In genomic region chr11:69011445-69011844, GRCm38 (mm10) we compare ENCODE assay signal across 8 mouse cellular contexts. TPM values are rescaled to one million over a fixed set of nuclear protein-coding genes. Genes with fewer than 3 reads are reported as not detected.
A peak's percentile ranks its signal among the peaks of the same experiment; 100 is the strongest.
DNase-seq lines count a peak whose midpoint lies in the region; ATAC-seq and TF ChIP-seq lines count a peak whose summit lies in the region.
"Not testable (repeated sequence)": the region's sequence is repeated elsewhere in the genome, so short reads cannot be mapped to it uniquely, and the experiment has no call there.

No protein-coding gene starts in this region.

- not testable (repeated sequence) for TF ChIP-seq POLR2A in heart, adult 2 months (IDR thresholded peaks at IDR 0.05; ENCODE audit: insufficient read depth, low read depth, low read length)

- H3K27me3 ChIP-seq in G1E (ENCODE audit: insufficient read depth, low read length); embryonic facial prominence, embryonic 15.5 days; heart, adult 2 months (ENCODE audit: control insufficient read depth, insufficient read depth, low read length); hindbrain, embryonic 14.5 days (ENCODE audit: control insufficient read depth, insufficient read depth, low read length); liver, embryonic 15.5 days; midbrain, embryonic 14.5 days (ENCODE audit: control insufficient read depth, insufficient read depth, low read length); stomach, embryonic 16.5 days (ENCODE audit: control insufficient read depth, insufficient read depth, low read length): not testable (repeated sequence)

- not testable (repeated sequence) for DNase-seq in G1E (ENCODE audit: low spot score); heart, adult 2 months; hindbrain, embryonic 14.5 days (ENCODE audit: low spot score); layer of hippocampus, adult 2 months (ENCODE audit: low spot score in 2 of 2)
- peak; percentile 5 for DNase-seq in midbrain, embryonic 14.5 days

- not testable (repeated sequence) for H3K36me3 ChIP-seq in G1E (replicated peaks); embryonic facial prominence, embryonic 15.5 days; heart, adult 2 months (ENCODE audit: control insufficient read depth, insufficient read depth, low read length); hindbrain, embryonic 14.5 days (replicated peaks; ENCODE audit: control insufficient read depth, insufficient read depth); liver, embryonic 15.5 days (replicated peaks); midbrain, embryonic 14.5 days (ENCODE audit: control insufficient read depth, insufficient read depth, low read length); stomach, embryonic 16.5 days (ENCODE audit: control insufficient read depth, insufficient read depth, low read length)

- 66% methylated on average over 2 of the region's 2 CpGs for WGBS in embryonic facial prominence, embryonic 15.5 days
- 57% methylated on average over 2 of the region's 2 CpGs for WGBS in heart, adult 2 months
- 76% methylated on average over 2 of the region's 2 CpGs for WGBS in hindbrain, embryonic 14.5 days
- 25% methylated on average over 2 of the region's 2 CpGs for WGBS in liver, embryonic 15.5 days (ENCODE audit: insufficient replicate concordance)
- 74% methylated on average over 2 of the region's 2 CpGs for WGBS in midbrain, embryonic 14.5 days
- WGBS in stomach, embryonic 16.5 days, result 52% methylated on average over 2 of the region's 2 CpGs

- not testable (repeated sequence) for H3K79me2 ChIP-seq in heart, adult 2 months (replicated peaks; ENCODE audit: control insufficient read depth, insufficient read depth, low read length)

- not testable (repeated sequence) for TF ChIP-seq CTCF in G1E (IDR thresholded peaks at IDR 0.05; ENCODE audit: low read depth, low read length)
- TF ChIP-seq CTCF in heart, adult 2 months (IDR thresholded peaks at IDR 0.05), result peak; percentile 20
- TF ChIP-seq CTCF in layer of hippocampus, adult 2 months (conservative IDR thresholded peaks at IDR 0.05), result peak; percentile 44

- TF ChIP-seq EP300 in heart, adult 2 months (IDR thresholded peaks at IDR 0.05; ENCODE audit: insufficient read depth, low read depth, low read length), result not testable (repeated sequence)

- intact Hi-C loops in heart, adult 2 months (cut with DNase I), result not testable (repeated sequence)

- H3K4me2 ChIP-seq in embryonic facial prominence, embryonic 15.5 days (replicated peaks), result peak overlapping the region; percentile 82
- H3K4me2 ChIP-seq in hindbrain, embryonic 14.5 days (replicated peaks), result peak overlapping the region; percentile 89
- H3K4me2 ChIP-seq in liver, embryonic 15.5 days, result peak overlapping the region; percentile 82
- peak overlapping the region; percentile 86 for H3K4me2 ChIP-seq in midbrain, embryonic 14.5 days (ENCODE audit: low read length)
- peak overlapping the region; percentile 82 for H3K4me2 ChIP-seq in stomach, embryonic 16.5 days (ENCODE audit: low read depth, low read length)

- not testable (repeated sequence) for H3K27ac ChIP-seq in embryonic facial prominence, embryonic 15.5 days (replicated peaks); stomach, embryonic 16.5 days (ENCODE audit: low read length)
- peak overlapping the region; percentile 89; the same call in 1 of the 2 replicates for H3K27ac ChIP-seq in heart, adult 2 months
- peak overlapping the region; percentile 92 for H3K27ac ChIP-seq in hindbrain, embryonic 14.5 days
- H3K27ac ChIP-seq in layer of hippocampus, adult 2 months, result peak overlapping the region; percentile 97; the same call in 1 of the 2 replicates
- H3K27ac ChIP-seq in liver, embryonic 15.5 days (replicated peaks), result peak overlapping the region; percentile 99
- peak overlapping the region; percentile 91 for H3K27ac ChIP-seq in midbrain, embryonic 14.5 days (replicated peaks; ENCODE audit: low read depth, low read length)

- not testable (repeated sequence) for ATAC-seq in G1E (ENCODE audit: extremely low read depth, insufficient number of reproducible peaks, low FRiP score, poor library complexity, severe bottlenecking); embryonic facial prominence, embryonic 15.5 days (ENCODE audit: insufficient number of reproducible peaks, low FRiP score, low TSS enrichment, low read depth); hindbrain, embryonic 14.5 days (ENCODE audit: low FRiP score); liver, embryonic 15.5 days (ENCODE audit: insufficient read depth); midbrain, embryonic 14.5 days (ENCODE audit: low FRiP score, low TSS enrichment); stomach, embryonic 16.5 days (ENCODE audit: insufficient read depth, low FRiP score)

- H3K4me1 ChIP-seq in G1E (ENCODE audit: insufficient read depth, low read depth, low read length), result peaks cover 44% of the 10 kb centered on the region
- peaks cover 30% of the 10 kb centered on the region for H3K4me1 ChIP-seq in embryonic facial prominence, embryonic 15.5 days
- not testable (repeated sequence) for H3K4me1 ChIP-seq in heart, adult 2 months (ENCODE audit: control insufficient read depth, insufficient read depth, low read length)
- peaks cover 16% of the 10 kb centered on the region for H3K4me1 ChIP-seq in hindbrain, embryonic 14.5 days (replicated peaks; ENCODE audit: control insufficient read depth, insufficient read depth, low read length)
- peaks cover 72% of the 10 kb centered on the region for H3K4me1 ChIP-seq in liver, embryonic 15.5 days (replicated peaks)
- H3K4me1 ChIP-seq in midbrain, embryonic 14.5 days (ENCODE audit: control insufficient read depth, insufficient read depth, low read length), result peaks cover 16% of the 10 kb centered on the region
- H3K4me1 ChIP-seq in stomach, embryonic 16.5 days (ENCODE audit: control insufficient read depth, insufficient read depth, low read length), result peaks cover 16% of the 10 kb centered on the region

- not testable (repeated sequence) for H3K9ac ChIP-seq in embryonic facial prominence, embryonic 15.5 days; heart, adult 2 months (ENCODE audit: low read depth, low read length); midbrain, embryonic 14.5 days (replicated peaks; ENCODE audit: low read length)
- H3K9ac ChIP-seq in hindbrain, embryonic 14.5 days, result peak overlapping the region; percentile 77
- H3K9ac ChIP-seq in liver, embryonic 15.5 days, result peak overlapping the region; percentile 74
- peak overlapping the region; percentile 21; the same call in 1 of the 2 replicates for H3K9ac ChIP-seq in stomach, embryonic 16.5 days (ENCODE audit: low read length)

- peak overlapping the region; percentile 68 for H3K4me3 ChIP-seq in G1E (ENCODE audit: low read depth, low read length)
- peak overlapping the region; percentile 57 for H3K4me3 ChIP-seq in embryonic facial prominence, embryonic 15.5 days (replicated peaks)
- not testable (repeated sequence) for H3K4me3 ChIP-seq in heart, adult 2 months
- peak overlapping the region; percentile 45 for H3K4me3 ChIP-seq in hindbrain, embryonic 14.5 days (replicated peaks; ENCODE audit: low read length)
- H3K4me3 ChIP-seq in layer of hippocampus, adult 2 months, result peak overlapping the region; percentile 62; the same call in 1 of the 2 replicates
- peak overlapping the region; percentile 66 for H3K4me3 ChIP-seq in liver, embryonic 15.5 days (replicated peaks)
- H3K4me3 ChIP-seq in midbrain, embryonic 14.5 days (replicated peaks; ENCODE audit: low read depth, low read length), result peak overlapping the region; percentile 50
- peak overlapping the region; percentile 56 for H3K4me3 ChIP-seq in stomach, embryonic 16.5 days (replicated peaks; ENCODE audit: low read length)

- H3K9me3 ChIP-seq in G1E (replicated peaks); embryonic facial prominence, embryonic 15.5 days (replicated peaks); hindbrain, embryonic 14.5 days (ENCODE audit: control insufficient read depth, low read length); liver, embryonic 15.5 days (replicated peaks); midbrain, embryonic 14.5 days (ENCODE audit: control insufficient read depth, low read length); stomach, embryonic 16.5 days (replicated peaks; ENCODE audit: control insufficient read depth, low read length): not testable (repeated sequence)

RNA-seq across cellular contexts. Expression of gene Pfas, which starts 3.2 kb away (rescaled TPM):
- total RNA-seq in G1E (2014; fragmentation: Nextera tagmentation) (83.4 and 107 TPM in 2 replicates), G1E (2017) (34.4 and 36.2 TPM in 2 replicates)
- 41.3 and 62.8 TPM in 2 replicates for polyA plus RNA-seq in G1E (2012)
- 26.1 and 27.5 TPM in 2 replicates for polyA plus RNA-seq in embryonic facial prominence, embryonic 15.5 days (2015; fragmentation: Nextera tagmentation; extraction: Ambion mirVana)
- 1 to 10 TPM; 5.9 to 6.4 TPM for total RNA-seq in heart, adult 2 months (2021)
- polyA plus RNA-seq in heart, adult 2 months (2012; rRNA removed), result 8.5 and 11.5 TPM in 2 replicates
- 12.7 and 15.3 TPM in 2 replicates for polyA plus RNA-seq in hindbrain, embryonic 14.5 days (2014; fragmentation: Nextera tagmentation; extraction: Ambion mirVana)
- total RNA-seq in layer of hippocampus, adult 2 months (2021), result 10 to 100 TPM; 27.5 to 27.8 TPM
- polyA plus RNA-seq in liver, embryonic 15.5 days (2015; fragmentation: Nextera tagmentation; extraction: Ambion mirVana), result 17.0 and 18.5 TPM in 2 replicates
- 12.6 and 16.5 TPM in 2 replicates for polyA plus RNA-seq in midbrain, embryonic 14.5 days (2014; fragmentation: Nextera tagmentation; extraction: Ambion mirVana)
- 24.1 and 25.2 TPM in 2 replicates for polyA plus RNA-seq in stomach, embryonic 16.5 days (2015; fragmentation: Nextera tagmentation; extraction: Ambion mirVana)

RNA-seq across cellular contexts. Expression of gene Ctc1, which starts 4.3 kb away (rescaled TPM):
- 83.8 and 96.5 TPM in 2 replicates for total RNA-seq in G1E (2014; fragmentation: Nextera tagmentation)
- total RNA-seq in G1E (2017), result 15.2 and 19.9 TPM in 2 replicates
- 73.4 and 104 TPM in 2 replicates for polyA plus RNA-seq in G1E (2012)
- 43.7 and 53.5 TPM in 2 replicates for polyA plus RNA-seq in embryonic facial prominence, embryonic 15.5 days (2015; fragmentation: Nextera tagmentation; extraction: Ambion mirVana)
- total RNA-seq in heart, adult 2 months (2021), result 10 to 100 TPM; 10.7 to 15.7 TPM
- 21.5 and 26.8 TPM in 2 replicates for polyA plus RNA-seq in heart, adult 2 months (2012; rRNA removed)
- polyA plus RNA-seq in hindbrain, embryonic 14.5 days (2014; fragmentation: Nextera tagmentation; extraction: Ambion mirVana), result 54.4 and 58.9 TPM in 2 replicates
- 10 to 100 TPM; 40.3 to 43.1 TPM for total RNA-seq in layer of hippocampus, adult 2 months (2021)
- 20.5 and 20.9 TPM in 2 replicates for polyA plus RNA-seq in liver, embryonic 15.5 days (2015; fragmentation: Nextera tagmentation; extraction: Ambion mirVana)
- 55.8 and 56.1 TPM in 2 replicates for polyA plus RNA-seq in midbrain, embryonic 14.5 days (2014; fragmentation: Nextera tagmentation; extraction: Ambion mirVana)
- polyA plus RNA-seq in stomach, embryonic 16.5 days (2015; fragmentation: Nextera tagmentation; extraction: Ambion mirVana), result 34.5 and 43.9 TPM in 2 replicates

RNA-seq across cellular contexts. Expression of gene Aurkb, which starts 34.0 kb away (rescaled TPM):
- 176 and 241 TPM in 2 replicates for total RNA-seq in G1E (2014; fragmentation: Nextera tagmentation)
- 117 and 133 TPM in 2 replicates for total RNA-seq in G1E (2017)
- 296 TPM in 2 replicates for polyA plus RNA-seq in G1E (2012)
- 122 and 123 TPM in 2 replicates for polyA plus RNA-seq in embryonic facial prominence, embryonic 15.5 days (2015; fragmentation: Nextera tagmentation; extraction: Ambion mirVana)
- under 1 TPM; 0.21 to 0.59 TPM for total RNA-seq in heart, adult 2 months (2021)
- 0.61 and 1.1 TPM in 2 replicates for polyA plus RNA-seq in heart, adult 2 months (2012; rRNA removed)
- 17.0 and 22.0 TPM in 2 replicates for polyA plus RNA-seq in hindbrain, embryonic 14.5 days (2014; fragmentation: Nextera tagmentation; extraction: Ambion mirVana)
- under 1 TPM; 0.54 to 0.79 TPM for total RNA-seq in layer of hippocampus, adult 2 months (2021)
- 111 and 115 TPM in 2 replicates for polyA plus RNA-seq in liver, embryonic 15.5 days (2015; fragmentation: Nextera tagmentation; extraction: Ambion mirVana)
- polyA plus RNA-seq in midbrain, embryonic 14.5 days (2014; fragmentation: Nextera tagmentation; extraction: Ambion mirVana), result 14.6 and 29.6 TPM in 2 replicates
- 120 and 134 TPM in 2 replicates for polyA plus RNA-seq in stomach, embryonic 16.5 days (2015; fragmentation: Nextera tagmentation; extraction: Ambion mirVana)

RNA-seq across cellular contexts. Expression of gene Rangrf, which starts 36.5 kb away (rescaled TPM):
- total RNA-seq in G1E (2014; fragmentation: Nextera tagmentation), result 16.1 and 21.8 TPM in 2 replicates
- total RNA-seq in G1E (2017), result 16.2 and 18.4 TPM in 2 replicates
- polyA plus RNA-seq in G1E (2012), result 7.8 and 8.1 TPM in 2 replicates
- 49.5 and 52.3 TPM in 2 replicates for polyA plus RNA-seq in embryonic facial prominence, embryonic 15.5 days (2015; fragmentation: Nextera tagmentation; extraction: Ambion mirVana)
- total RNA-seq in heart, adult 2 months (2021), result 100 to 1,000 TPM in 1 of 2 experiments, 10 to 100 TPM in 1; 80.7 to 100 TPM
- 145 and 169 TPM in 2 replicates for polyA plus RNA-seq in heart, adult 2 months (2012; rRNA removed)
- 26.2 and 32.3 TPM in 2 replicates for polyA plus RNA-seq in hindbrain, embryonic 14.5 days (2014; fragmentation: Nextera tagmentation; extraction: Ambion mirVana)
- total RNA-seq in layer of hippocampus, adult 2 months (2021), result 10 to 100 TPM; 16.8 to 20.7 TPM
- 21.7 and 22.4 TPM in 2 replicates for polyA plus RNA-seq in liver, embryonic 15.5 days (2015; fragmentation: Nextera tagmentation; extraction: Ambion mirVana)
- polyA plus RNA-seq in midbrain, embryonic 14.5 days (2014; fragmentation: Nextera tagmentation; extraction: Ambion mirVana), result 22.1 and 22.4 TPM in 2 replicates
- 46.7 and 57.6 TPM in 2 replicates for polyA plus RNA-seq in stomach, embryonic 16.5 days (2015; fragmentation: Nextera tagmentation; extraction: Ambion mirVana)

RNA-seq across cellular contexts. Expression of gene Slc25a35, which starts 43.5 kb away (rescaled TPM):
- 5.2 and 5.8 TPM in 2 replicates for total RNA-seq in G1E (2014; fragmentation: Nextera tagmentation)
- 0.93 and 1.1 TPM in 2 replicates for total RNA-seq in G1E (2017)
- 1.2 and 1.3 TPM in 2 replicates for polyA plus RNA-seq in G1E (2012)
- polyA plus RNA-seq in embryonic facial prominence, embryonic 15.5 days (2015; fragmentation: Nextera tagmentation; extraction: Ambion mirVana), result 6.0 and 10.0 TPM in 2 replicates
- total RNA-seq in heart, adult 2 months (2021), result 1 to 10 TPM; 4.2 to 5.3 TPM
- 21.6 and 24.2 TPM in 2 replicates for polyA plus RNA-seq in heart, adult 2 months (2012; rRNA removed)
- 2.0 and 2.3 TPM in 2 replicates for polyA plus RNA-seq in hindbrain, embryonic 14.5 days (2014; fragmentation: Nextera tagmentation; extraction: Ambion mirVana)
- total RNA-seq in layer of hippocampus, adult 2 months (2021), result 1 to 10 TPM; 5.8 to 6.2 TPM
- 0.44 and 0.46 TPM in 2 replicates for polyA plus RNA-seq in liver, embryonic 15.5 days (2015; fragmentation: Nextera tagmentation; extraction: Ambion mirVana)
- 1.1 and 1.9 TPM in 2 replicates for polyA plus RNA-seq in midbrain, embryonic 14.5 days (2014; fragmentation: Nextera tagmentation; extraction: Ambion mirVana)
- 5.2 and 6.3 TPM in 2 replicates for polyA plus RNA-seq in stomach, embryonic 16.5 days (2015; fragmentation: Nextera tagmentation; extraction: Ambion mirVana)
